Mouse (Mus musculus) MEL (cell line): ENCODE data around the gene Spns1. TPM values are rescaled to one million over a fixed set of nuclear protein-coding genes. Genes with fewer than 3 reads are reported as not detected.

Experiments
- DNase-seq: peaks from one replicate; pipeline ENCODE4 v3.0.0; 2011; ENCODE audit warnings: low read depth, low spot score
- H3K27ac ChIP-seq: 2 replicates; pipeline ENCODE4 v1.5.1; 2012; ENCODE audit warnings: low read depth, mild to moderate bottlenecking, control low read depth, low read length, moderate library complexity; ENCODE audit not compliant: control insufficient read depth
- H3K27me3 ChIP-seq, 2 experiments: fragments of 150-350 bp in 1 of 2; sonication (generic) in 1 of 2; 2 replicates each; pipeline ENCODE4 v1.6.1; 2012; ENCODE audit warnings: low read length in 2 of 2, mild to moderate bottlenecking in 2 of 2, improper control_type of control experiment in 1 of 2, moderate library complexity in 1 of 2; ENCODE audit not compliant: insufficient read depth in 2 of 2, control insufficient read depth in 1 of 2
- H3K36me3 ChIP-seq, 2 experiments: 2 replicates each; pipeline ENCODE4 v1.6.1; 2012 to 2014; ENCODE audit warnings: low read length in 2 of 2, improper control_type of control experiment in 1 of 2, inconsistent platforms in 1 of 2, mild to moderate bottlenecking in 1 of 2; ENCODE audit not compliant: insufficient read depth in 2 of 2, control insufficient read depth in 1 of 2
- H3K4me1 ChIP-seq, 2 experiments: fragments of 150-350 bp in 1 of 2; sonication (generic) in 1 of 2; 2 replicates each; pipeline ENCODE4 v1.6.1; 2012; ENCODE audit warnings: low read length in 2 of 2, improper control_type of control experiment in 1 of 2, mild to moderate bottlenecking in 1 of 2; ENCODE audit not compliant: insufficient read depth in 2 of 2, control insufficient read depth in 1 of 2
- H3K4me3 ChIP-seq, 2 experiments: fragments of 150-350 bp in 1 of 2; sonication (generic) in 1 of 2; 2 replicates each; pipeline ENCODE4 v1.5.1; 2012; ENCODE audit warnings: low read depth in 2 of 2, low read length in 2 of 2, mild to moderate bottlenecking in 2 of 2, moderate library complexity in 2 of 2, control low read depth in 1 of 2, improper control_type of control experiment in 1 of 2; ENCODE audit not compliant: control insufficient read depth in 1 of 2, insufficient read depth in 1 of 2
- H3K79me2 ChIP-seq: 2 replicates; pipeline ENCODE4 v1.6.1; 2012; ENCODE audit warnings: mild to moderate bottlenecking, low read length, moderate library complexity; ENCODE audit not compliant: control insufficient read depth, poor library complexity, insufficient read depth
- H3K9ac ChIP-seq: 2 replicates; pipeline ENCODE4 v1.6.1; 2012; ENCODE audit warnings: low read depth, mild to moderate bottlenecking, control low read depth, low read length, moderate library complexity; ENCODE audit not compliant: control insufficient read depth, poor library complexity, severe bottlenecking
- H3K9me3 ChIP-seq: fragments of 150-350 bp; sonication (generic); replicated peaks from 2 replicates; pipeline ENCODE4 v1.6.1; 2012; ENCODE audit warnings: mild to moderate bottlenecking, low read length, improper control_type of control experiment, moderate library complexity; ENCODE audit not compliant: insufficient read depth
- BHLHE40 ChIP-seq: IDR thresholded peaks from 2 replicates; pipeline ENCODE4 v1.6.1; 2012; ENCODE audit warnings: low read depth, mild to moderate bottlenecking, inconsistent platforms, low read length, improper control_type of control experiment, borderline replicate concordance
- E2F4 ChIP-seq: IDR thresholded peaks from 2 replicates; pipeline ENCODE4 v1.6.1; 2011; ENCODE audit warnings: low read depth, low read length, improper control_type of control experiment, borderline replicate concordance
- EP300 ChIP-seq, 2 experiments: IDR thresholded peaks; 2 replicates each; pipeline ENCODE4 v1.6.1; 2011; ENCODE audit warnings: improper control_type of control experiment in 2 of 2, low read length in 2 of 2, low read depth in 1 of 2, mild to moderate bottlenecking in 1 of 2
- GABPA ChIP-seq: IDR thresholded peaks from 2 replicates; pipeline ENCODE4 v1.6.1; 2012; ENCODE audit warnings: low read depth, mild to moderate bottlenecking, inconsistent platforms, low read length, improper control_type of control experiment, moderate library complexity
- GATA1 ChIP-seq: IDR thresholded peaks from 2 replicates; pipeline ENCODE4 v1.6.1; 2011; ENCODE audit warnings: low read depth, low read length, improper control_type of control experiment
- HCFC1 ChIP-seq: IDR thresholded peaks from 2 replicates; pipeline ENCODE4 v1.6.1; 2012; ENCODE audit warnings: low read depth, mild to moderate bottlenecking, inconsistent platforms, low read length, improper control_type of control experiment, moderate library complexity
- KAT2A ChIP-seq: conservative IDR thresholded peaks from 2 replicates; pipeline ENCODE4 v1.6.1; 2012; ENCODE audit warnings: low read depth, low read length, improper control_type of control experiment, inconsistent platforms
- MAZ ChIP-seq: IDR thresholded peaks from 2 replicates; pipeline ENCODE4 v1.6.1; 2012; ENCODE audit warnings: low read depth, mild to moderate bottlenecking, inconsistent platforms, low read length, improper control_type of control experiment
- MXI1 ChIP-seq: IDR thresholded peaks from 2 replicates; pipeline ENCODE4 v1.6.1; 2011; ENCODE audit warnings: mild to moderate bottlenecking, low read depth, low read length, improper control_type of control experiment
- MYC ChIP-seq: IDR thresholded peaks from 2 replicates; pipeline ENCODE4 v1.6.1; 2011; ENCODE audit warnings: low read depth, mild to moderate bottlenecking, low read length, improper control_type of control experiment, moderate library complexity
- NRF1 ChIP-seq: IDR thresholded peaks from 2 replicates; pipeline ENCODE4 v1.6.1; 2014; ENCODE audit warnings: low read depth, mild to moderate bottlenecking, inconsistent platforms, low read length, improper control_type of control experiment, moderate library complexity; ENCODE audit not compliant: poor library complexity, insufficient read depth, severe bottlenecking
- POLR2AphosphoS2 ChIP-seq: IDR thresholded peaks from 2 replicates; pipeline ENCODE4 v1.6.1; 2011; ENCODE audit warnings: low read length, improper control_type of control experiment
- RAD21 ChIP-seq: IDR thresholded peaks from 2 replicates; pipeline ENCODE4 v1.6.1; 2011; ENCODE audit warnings: mild to moderate bottlenecking, low read depth, low read length, improper control_type of control experiment
- RCOR1 ChIP-seq: IDR thresholded peaks from 2 replicates; pipeline ENCODE4 v1.6.1; 2012; ENCODE audit warnings: low read depth, mild to moderate bottlenecking, inconsistent platforms, low read length, improper control_type of control experiment
- SIN3A ChIP-seq: IDR thresholded peaks from 2 replicates; pipeline ENCODE4 v1.6.1; 2012; ENCODE audit warnings: low read length, improper control_type of control experiment, inconsistent platforms
- SMC3 ChIP-seq: IDR thresholded peaks from 2 replicates; pipeline ENCODE4 v1.6.1; 2011; ENCODE audit warnings: low read depth, low read length, improper control_type of control experiment
- TCF12 ChIP-seq: IDR thresholded peaks from 2 replicates; pipeline ENCODE4 v1.6.1; 2014; ENCODE audit warnings: low read depth, mild to moderate bottlenecking, inconsistent platforms, low read length, improper control_type of control experiment, moderate library complexity
- USF2 ChIP-seq, 2 experiments: IDR thresholded peaks; 2 replicates each; pipeline ENCODE4 v1.6.1; 2011 to 2012; ENCODE audit warnings: improper control_type of control experiment in 2 of 2, low read length in 2 of 2, borderline replicate concordance in 1 of 2, inconsistent platforms in 1 of 2, low read depth in 1 of 2, mild to moderate bottlenecking in 1 of 2; ENCODE audit not compliant: insufficient read depth in 1 of 2
- ZC3H11A ChIP-seq: IDR thresholded peaks from 2 replicates; pipeline ENCODE4 v1.6.1; 2012; ENCODE audit warnings: low read depth, mild to moderate bottlenecking, inconsistent platforms, low read length, improper control_type of control experiment
- ZKSCAN1 ChIP-seq: IDR thresholded peaks from 2 replicates; pipeline ENCODE4 v1.6.1; 2012; ENCODE audit warnings: low read depth, mild to moderate bottlenecking, inconsistent platforms, low read length, improper control_type of control experiment, moderate library complexity
- ZMIZ1 ChIP-seq: IDR thresholded peaks from 2 replicates; pipeline ENCODE4 v1.6.1; 2012; ENCODE audit warnings: low read depth, mild to moderate bottlenecking, inconsistent platforms, low read length, improper control_type of control experiment, moderate library complexity
- polyA plus RNA-seq, 2 experiments: library from polyadenylated mRNA; stranded (reverse) in 1 of 2; unstranded in 1 of 2; fragments of >175 nt in 1 of 2; fragments of >200 nt in 1 of 2; gene quantifications; 2 replicates each; pipeline versions ENCODE4 v1.2.1 to v1.2.4; 2012; ENCODE audit warnings: low replicate concordance in 2 of 2, low read depth in 1 of 2; ENCODE audit not compliant: insufficient read length in 2 of 2, insufficient read depth in 1 of 2, missing spikeins in 1 of 2
- total RNA-seq: library from RNA; depleted of rRNA; stranded (reverse); fragments of 300-350 nt; gene quantifications from 2 replicates; pipeline ENCODE4 v1.2.3, GENCODE M21; 2012

The Spns1 gene
- total and polyA plus RNA-seq, 3 experiments: 28.9 to 81.6 TPM; not detected in 1

DNA sequence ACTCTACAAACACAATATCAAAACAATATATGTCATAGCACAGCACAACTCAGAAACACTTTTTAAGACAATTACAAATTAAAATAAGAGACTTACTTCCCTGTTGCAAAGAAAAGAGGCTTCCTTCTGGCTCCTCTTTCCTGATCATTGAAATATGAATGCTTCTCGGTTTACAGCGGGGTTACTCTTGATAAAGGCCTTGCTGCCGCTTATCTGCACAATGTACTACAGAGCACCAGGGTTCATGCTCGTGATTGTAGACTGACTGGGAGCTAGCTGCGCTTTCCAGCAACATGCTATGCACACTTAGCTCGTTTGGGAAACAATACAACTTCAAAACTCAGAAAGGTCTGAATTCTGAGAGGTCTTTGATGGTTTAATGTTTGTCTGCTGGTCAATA is 20.0 kb upstream of the Spns1 start:
- Histone ChIP-seq H3K4me3 (peak overlapping the region; percentile 33 to 59), H3K9me3 (no peaks in the 10 kb centered on the region), H3K27me3 (no peaks in the 10 kb centered on the region), H3K36me3 (peaks cover 0 to 18% of the 10 kb centered on the region in 2 experiments; a peak in 2 of 4 replicates), H3K27ac (peak overlapping the region; percentile 94)
- peak; percentile 71 for DNase-seq
- TF ChIP-seq MYC (0 out of 2 replicates have a peak, but pooled peaks have one; percentile 41), SMC3 (no peak), TCF12 (peak; percentile 15; the same call in 1 of the 2 replicates), E2F4 (no peak), ZKSCAN1 (0 out of 2 replicates have a peak, but pooled peaks have one; percentile 75), ZMIZ1 (no peak), BHLHE40 (peak; percentile 44; the same call in 1 of the 2 replicates), GATA1 (peak; percentile 71), KAT2A (no peak), ZC3H11A (no peak), MXI1 (peak; percentile 77), GABPA (no peak), RAD21 (no peak), RCOR1 (peak; percentile 57), HCFC1 (no peak), EP300 (IDR thresholded peaks at IDR 0.05; ENCODE audit: low read depth in 1 of 2, low read length in 2 of 2) (peak in 1 of 2 experiments; percentile 32; a peak in 2 of 4 replicates), POLR2AphosphoS2 (no peak), NRF1 (no peak), SIN3A (no peak; the same call in 1 of the 2 replicates), MAZ (no peak), USF2 (IDR thresholded peaks at IDR 0.05; ENCODE audit: borderline replicate concordance in 1 of 2, insufficient read depth in 1 of 2, low read depth in 1 of 2, low read length in 2 of 2) (no peak)
- TF ChIP-seq, all 39 proteins: peak for 8
- Histone ChIP-seq H3K79me2 (peaks cover 6% of the 10 kb centered on the region), H3K9ac (peak overlapping the region; percentile 67), H3K4me1 (peaks cover 0 to 14% of the 10 kb centered on the region in 2 experiments; a peak in 2 of 4 replicates)
